Mouse (Mus musculus) kidney, embryonic 16.5 days (tissue): Measurements from ENCODE around the gene Rcvrn. TPM values are rescaled to one million over a fixed set of nuclear protein-coding genes. Genes with fewer than 3 reads are reported as not detected.

Experiments
- ATAC-seq: fragments of 200-750 bp; cut with Nextera tagmentation; 2 replicates; pipeline ENCODE4 v1.8.0; 2017; ENCODE audit warnings: moderate TSS enrichment; ENCODE audit not compliant: low FRiP score, low TSS enrichment
- H3K27ac ChIP-seq: fragments of 300-500 bp; sonication (generic); 2 replicates; pipeline ENCODE4 v1.5.1; 2014; ENCODE audit warnings: low read length
- H3K27me3 ChIP-seq: fragments of 300-500 bp; sonication (generic); 2 replicates; pipeline ENCODE4 v1.6.1; 2014; ENCODE audit warnings: low read length, control low read depth, mixed read lengths; ENCODE audit not compliant: insufficient read depth
- H3K36me3 ChIP-seq: fragments of 300-500 bp; sonication (generic); 2 replicates; pipeline ENCODE4 v1.6.1; 2014; ENCODE audit warnings: low read length, control low read depth, mixed read lengths; ENCODE audit not compliant: insufficient read depth
- H3K4me1 ChIP-seq: fragments of 300-500 bp; sonication (generic); 2 replicates; pipeline ENCODE4 v1.6.1; 2014; ENCODE audit warnings: low read length, control low read depth, mixed read lengths; ENCODE audit not compliant: insufficient read depth
- H3K4me2 ChIP-seq: fragments of 300-500 bp; sonication (generic); replicated peaks from 2 replicates; pipeline ENCODE4 v1.6.1; 2014; ENCODE audit warnings: low read depth, low read length
- H3K4me3 ChIP-seq: fragments of 300-500 bp; sonication (generic); 2 replicates; pipeline ENCODE4 v1.5.1; 2014; ENCODE audit warnings: mild to moderate bottlenecking, low read length
- H3K9ac ChIP-seq: fragments of 300-500 bp; sonication (generic); replicated peaks from 2 replicates; pipeline ENCODE4 v1.6.1; 2014; ENCODE audit warnings: low read length
- H3K9me3 ChIP-seq: fragments of 300-500 bp; sonication (generic); 2 replicates; pipeline ENCODE4 v1.6.1; 2016; ENCODE audit warnings: low read length, control low read depth
- WGBS: fragments of 180-500 bp; shearing (Covaris S2); extraction: QIAGEN DNeasy Blood & Tissue Kit; methylation state at CpG from one replicate; pipeline ENCODE4 v1.1.7; 2014; 5-methylcytosine and 5-hydroxymethylcytosine counted together
- polyA plus RNA-seq: library from polyadenylated mRNA; unstranded; fragments of >200 nt; fragmentation: Nextera tagmentation; extraction: Ambion mirVana; gene quantifications from 2 replicates; pipeline ENCODE4 v1.2.1, GENCODE M21; 2015

Rcvrn gene
- not detected in 2 replicates for polyA plus RNA-seq

GRCm38 (mm10) chr11:67694703-67695376, at the start of gene Rcvrn:
Rcvrn (plus strand) TSS chr11:67695326.
- ATAC-seq: no peak
- Histone ChIP-seq H3K4me3 (no peak within 1 kb of the TSS), H3K9me3 (no peaks in the 10 kb centered on the region), H3K4me2 (no peak within 1 kb of the TSS), H3K27ac (no peak within 1 kb of the TSS), H3K36me3 (no peaks in the 10 kb centered on the region), H3K9ac (no peak within 1 kb of the TSS), H3K4me1 (no peaks in the 10 kb centered on the region), H3K27me3 (no peaks in the 10 kb centered on the region)
- WGBS: 79% methylated on average over 7 of the region's 7 CpGs

GRCm38 (mm10) chr11:67647745-67648144, 47.4 kb upstream of the Rcvrn start:
- H3K9me3 ChIP-seq: no peaks in the 10 kb centered on the region
- H3K9ac ChIP-seq: no peak overlapping the region
- ATAC-seq: peak; percentile 53; the same call in 1 of the 2 replicates
- H3K36me3 ChIP-seq: no peaks in the 10 kb centered on the region
- WGBS: 30% methylated on average over 5 of the region's 5 CpGs
- no peak overlapping the region for H3K4me3 ChIP-seq
- no peaks in the 10 kb centered on the region for H3K4me1 ChIP-seq
- H3K4me2 ChIP-seq: no peak overlapping the region
- no peaks in the 10 kb centered on the region for H3K27me3 ChIP-seq
- no peak overlapping the region for H3K27ac ChIP-seq

GRCm38 (mm10) chr11:67648651-67649407, 46.3 kb upstream of the Rcvrn start:
- H3K9me3 ChIP-seq: no peaks in the 10 kb centered on the region
- H3K4me3 ChIP-seq: no peak overlapping the region
- H3K27ac ChIP-seq: no peak overlapping the region
- no peaks in the 10 kb centered on the region for H3K4me1 ChIP-seq
- no peak overlapping the region for H3K9ac ChIP-seq
- 70% methylated on average over 11 of the region's 11 CpGs for WGBS
- no peak overlapping the region for H3K4me2 ChIP-seq
- no peaks in the 10 kb centered on the region for H3K36me3 ChIP-seq
- no peak for ATAC-seq
- no peaks in the 10 kb centered on the region for H3K27me3 ChIP-seq

- ATAC-seq: no peak
- Histone ChIP-seq H3K4me1 (no peaks in the 10 kb centered on the region), H3K9ac (no peak overlapping the region), H3K4me3 (no peak overlapping the region), H3K27me3 (no peaks in the 10 kb centered on the region), H3K36me3 (no peaks in the 10 kb centered on the region), H3K9me3 (no peaks in the 10 kb centered on the region), H3K4me2 (no peak overlapping the region), H3K27ac (no peak overlapping the region)
- 59% methylated on average over 10 of the region's 10 CpGs for whole genome bisulfite sequencing
Observed at GRCm38 (mm10) chr11:67649971-67650707, 45.0 kb upstream of the Rcvrn start.

- Histone ChIP-seq H3K27me3 (no peaks in the 10 kb centered on the region), H3K27ac (no peak overlapping the region), H3K4me1 (no peaks in the 10 kb centered on the region), H3K36me3 (no peaks in the 10 kb centered on the region), H3K4me2 (no peak overlapping the region), H3K4me3 (no peak overlapping the region), H3K9ac (no peak overlapping the region), H3K9me3 (no peaks in the 10 kb centered on the region)
- no peak for ATAC-seq
- 79% methylated on average over 6 of the region's 6 CpGs for WGBS
Observed at GRCm38 (mm10) chr11:67651731-67652130, 43.4 kb upstream of the Rcvrn start.

GRCm38 (mm10) chr11:67652194-67652892, 42.8 kb upstream of the Rcvrn start:
- Histone ChIP-seq H3K27ac (no peak overlapping the region), H3K4me3 (no peak overlapping the region), H3K36me3 (no peaks in the 10 kb centered on the region), H3K4me2 (no peak overlapping the region), H3K9me3 (no peaks in the 10 kb centered on the region), H3K4me1 (no peaks in the 10 kb centered on the region), H3K27me3 (no peaks in the 10 kb centered on the region), H3K9ac (no peak overlapping the region)
- ATAC-seq: no peak
- 16% methylated on average over 14 of the region's 14 CpGs for WGBS

- Histone ChIP-seq H3K27me3 (no peaks in the 10 kb centered on the region), H3K9ac (no peak overlapping the region), H3K4me1 (no peaks in the 10 kb centered on the region), H3K4me3 (no peak overlapping the region), H3K4me2 (no peak overlapping the region), H3K9me3 (no peaks in the 10 kb centered on the region), H3K36me3 (no peaks in the 10 kb centered on the region), H3K27ac (no peak overlapping the region)
- no peak for ATAC-seq
- WGBS: 39% methylated on average over 6 of the region's 6 CpGs
Observed at GRCm38 (mm10) chr11:67652893-67653255, 42.3 kb upstream of the Rcvrn start.

GRCm38 (mm10) chr11:67653521-67654090, 41.5 kb upstream of the Rcvrn start:
- no peaks in the 10 kb centered on the region for H3K36me3 ChIP-seq
- H3K9ac ChIP-seq: no peak overlapping the region
- WGBS: 86% methylated on average over 9 of the region's 9 CpGs
- no peak overlapping the region for H3K27ac ChIP-seq
- H3K4me2 ChIP-seq: no peak overlapping the region
- no peaks in the 10 kb centered on the region for H3K9me3 ChIP-seq
- no peaks in the 10 kb centered on the region for H3K27me3 ChIP-seq
- no peak overlapping the region for H3K4me3 ChIP-seq
- H3K4me1 ChIP-seq: no peaks in the 10 kb centered on the region
- no peak for ATAC-seq

GRCm38 (mm10) chr11:67654514-67654913, 40.6 kb upstream of the Rcvrn start:
- Histone ChIP-seq H3K4me1 (no peaks in the 10 kb centered on the region), H3K36me3 (no peaks in the 10 kb centered on the region), H3K27me3 (no peaks in the 10 kb centered on the region), H3K9ac (no peak overlapping the region), H3K9me3 (no peaks in the 10 kb centered on the region), H3K27ac (no peak overlapping the region), H3K4me3 (no peak overlapping the region), H3K4me2 (no peak overlapping the region)
- 75% methylated on average over 4 of the region's 4 CpGs for WGBS
- ATAC-seq: no peak
